In the genomic region with DNA sequence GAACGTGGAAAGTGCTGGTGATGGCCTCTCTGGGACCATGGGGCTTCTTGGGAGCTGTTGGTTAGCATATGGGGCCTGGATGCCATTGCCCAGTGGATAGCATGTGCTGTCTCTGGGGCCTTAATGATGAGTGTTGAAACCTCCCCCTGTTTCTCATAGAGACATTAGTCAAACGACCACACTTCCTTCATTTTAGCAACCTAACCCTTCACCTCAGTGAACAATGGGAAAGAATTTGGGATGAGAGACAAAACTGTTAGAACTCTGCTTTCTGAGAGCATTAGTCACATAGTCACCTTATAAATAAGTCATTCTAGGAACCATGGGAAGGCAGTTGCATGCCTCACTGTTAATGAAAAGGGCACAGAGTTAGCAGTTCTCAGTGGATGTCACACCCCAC, we compare ENCODE assay signal across 9 mouse cellular contexts. TPM values are rescaled to one million over a fixed set of nuclear protein-coding genes. Genes with fewer than 3 reads are reported as not detected.
DNase-seq lines count a peak whose midpoint lies in the region; ATAC-seq lines count a peak whose summit lies in the region.
"Had no signal": no experiment of that assay in that cellular context is flagged by ENCODE, and none has a peak within 500 bp of the region (broad histone marks: within the 10 kb centered on the region; RNA-seq: fewer than 3 reads in every experiment).

No protein-coding gene starts in this region.

- WGBS in heart, embryonic 10.5 days: 20% methylated on average over 2 of the region's 2 CpGs
- 21% methylated on average over 2 of the region's 2 CpGs for WGBS in midbrain, embryonic 10.5 days
- 24% methylated on average over 2 of the region's 2 CpGs for WGBS in midbrain, embryonic 15.5 days
- WGBS in stomach, embryonic 14.5 days: 18% methylated on average over 2 of the region's 2 CpGs

- H3K4me3 ChIP-seq in heart, embryonic 10.5 days: 0 out of 2 replicates have a peak overlapping the region, but pooled peaks have one; percentile 85
- 0 out of 2 replicates have a peak overlapping the region, but pooled peaks have one; percentile 81 for H3K4me3 ChIP-seq in midbrain, embryonic 10.5 days
- no peak overlapping the region for H3K4me3 ChIP-seq in midbrain, embryonic 15.5 days
- H3K4me3 ChIP-seq in stomach, embryonic 14.5 days (ENCODE audit: low read depth, low read length): no peak overlapping the region; the same call in 1 of the 2 replicates

- no peaks in the 10 kb centered on the region for H3K36me3 ChIP-seq in heart, embryonic 10.5 days
- no peaks in the 10 kb centered on the region for H3K36me3 ChIP-seq in midbrain, embryonic 10.5 days
- H3K36me3 ChIP-seq in midbrain, embryonic 15.5 days (replicated peaks): no peaks in the 10 kb centered on the region
- H3K36me3 ChIP-seq in stomach, embryonic 14.5 days (ENCODE audit: control insufficient read depth, insufficient read depth, low read length): no peaks in the 10 kb centered on the region

- intact Hi-C loops in heart, postnatal 25 days (cut with DNase I): no loop called here

- H3K27ac ChIP-seq in heart, embryonic 10.5 days: no peak overlapping the region
- no peak overlapping the region for H3K27ac ChIP-seq in midbrain, embryonic 10.5 days (replicated peaks)
- H3K27ac ChIP-seq in midbrain, embryonic 15.5 days: no peak overlapping the region
- H3K27ac ChIP-seq in stomach, embryonic 14.5 days (ENCODE audit: low read length): no peak overlapping the region

- no peaks in the 10 kb centered on the region for H3K27me3 ChIP-seq in heart, embryonic 10.5 days (ENCODE audit: insufficient read depth, poor library complexity, severe bottlenecking)
- H3K27me3 ChIP-seq in midbrain, embryonic 10.5 days (ENCODE audit: low read depth, poor library complexity, severe bottlenecking): peaks cover 26% of the 10 kb centered on the region
- H3K27me3 ChIP-seq in midbrain, embryonic 15.5 days (replicated peaks): peaks cover 6% of the 10 kb centered on the region; the same call in 1 of the 2 replicates
- H3K27me3 ChIP-seq in stomach, embryonic 14.5 days (ENCODE audit: control insufficient read depth, insufficient read depth, low read length): no peaks in the 10 kb centered on the region

- no peak for ATAC-seq in midbrain, embryonic 15.5 days (replicated peaks)
- ATAC-seq in stomach, embryonic 14.5 days (ENCODE audit: insufficient number of reproducible peaks, insufficient read depth, low FRiP score, low read depth): no peak

- no peak for DNase-seq in heart, embryonic 10.5 days (ENCODE audit: low spot score)
- no peak for DNase-seq in heart, postnatal 25 days (ENCODE audit: low spot score)
- DNase-seq in midbrain, embryonic 10.5 days (ENCODE audit: low spot score): no peak
- DNase-seq in induced T-regulatory cell, adult 2 months (ENCODE audit: low read depth): peak; percentile 22
- no peak for DNase-seq in MN1 (ENCODE audit: low spot score)
- DNase-seq in c-Kit-positive CD71-positive TER-119-positive erythroid progenitor cells, embryonic 14.5 days (ENCODE audit: low spot score): no peak
- DNase-seq: right cerebral cortex, adult 18-20 months had no signal

- peaks cover 7% of the 10 kb centered on the region; the same call in 1 of the 2 replicates for H3K4me1 ChIP-seq in heart, embryonic 10.5 days
- peaks cover 25% of the 10 kb centered on the region for H3K4me1 ChIP-seq in midbrain, embryonic 10.5 days
- peaks cover 14% of the 10 kb centered on the region for H3K4me1 ChIP-seq in midbrain, embryonic 15.5 days
- peaks cover 7% of the 10 kb centered on the region; the same call in 1 of the 2 replicates for H3K4me1 ChIP-seq in stomach, embryonic 14.5 days (ENCODE audit: control insufficient read depth, insufficient read depth, low read length)

- H3K9me3 ChIP-seq in heart, embryonic 10.5 days: no peaks in the 10 kb centered on the region
- H3K9me3 ChIP-seq in midbrain, embryonic 10.5 days (replicated peaks): no peaks in the 10 kb centered on the region
- H3K9me3 ChIP-seq in midbrain, embryonic 15.5 days: no peaks in the 10 kb centered on the region
- no peaks in the 10 kb centered on the region for H3K9me3 ChIP-seq in stomach, embryonic 14.5 days (ENCODE audit: control insufficient read depth, low read depth, low read length)

- H3K4me2 ChIP-seq in midbrain, embryonic 15.5 days: no peak overlapping the region
- H3K4me2 ChIP-seq in stomach, embryonic 14.5 days (replicated peaks; ENCODE audit: low read depth, low read length): peak overlapping the region; percentile 89

- no peak overlapping the region for H3K9ac ChIP-seq in midbrain, embryonic 15.5 days
- H3K9ac ChIP-seq in stomach, embryonic 14.5 days (replicated peaks; ENCODE audit: low read depth, low read length): no peak overlapping the region

RNA-seq across cellular contexts. Expression of gene Gpd2, which starts 1.9 kb away (rescaled TPM):
- 18.6 and 22.3 TPM in 2 replicates for polyA plus RNA-seq in heart, embryonic 10.5 days (2016; fragmentation: Nextera tagmentation; extraction: Ambion mirVana)
- 10 to 100 TPM; 14.6 to 17.4 TPM for total RNA-seq in heart, postnatal 25 days (2021)
- polyA plus RNA-seq in midbrain, embryonic 10.5 days (2016; fragmentation: Nextera tagmentation; extraction: Ambion mirVana): 21.4 and 24.4 TPM in 2 replicates
- polyA plus RNA-seq in midbrain, embryonic 15.5 days (2015; fragmentation: Nextera tagmentation; extraction: Ambion mirVana): 19.5 and 20.5 TPM in 2 replicates
- polyA plus RNA-seq in stomach, embryonic 14.5 days (2014; fragmentation: Nextera tagmentation; extraction: Ambion mirVana): 27.8 and 30.2 TPM in 2 replicates

Comparison
In these comparisons a context has a peak if more than half of its experiments do, and no peak if none do; other contexts are left out.
1. H3K4me3 ChIP-seq: peak in heart, embryonic 10.5 days (single experiment) and midbrain, embryonic 10.5 days (single experiment); none in midbrain, embryonic 15.5 days (single experiment) and stomach, embryonic 14.5 days (single experiment).